Mouse (Mus musculus) stomach, embryonic 16.5 days (tissue): Measurements from ENCODE around the gene Ankrd23. TPM values are rescaled to one million over a fixed set of nuclear protein-coding genes. Genes with fewer than 3 reads are reported as not detected.

Experiments
- ATAC-seq: fragments of 200-750 bp; cut with Nextera tagmentation; 2 replicates; pipeline ENCODE4 v1.8.0; 2017; ENCODE audit warnings: moderate number of reproducible peaks, moderate TSS enrichment; ENCODE audit not compliant: insufficient read depth, low FRiP score
- H3K27ac ChIP-seq: fragments of 300-500 bp; sonication (generic); 2 replicates; pipeline ENCODE4 v1.5.1; 2014; ENCODE audit warnings: low read length
- H3K27me3 ChIP-seq: fragments of 300-500 bp; sonication (generic); 2 replicates; pipeline ENCODE4 v1.6.1; 2014; ENCODE audit warnings: low read length, control low read depth, mixed read lengths; ENCODE audit not compliant: control insufficient read depth, insufficient read depth
- H3K36me3 ChIP-seq: fragments of 300-500 bp; sonication (generic); 2 replicates; pipeline ENCODE4 v1.6.1; 2014; ENCODE audit warnings: low read length; ENCODE audit not compliant: control insufficient read depth, insufficient read depth
- H3K4me1 ChIP-seq: fragments of 300-500 bp; sonication (generic); 2 replicates; pipeline ENCODE4 v1.6.1; 2014; ENCODE audit warnings: low read length, control low read depth, mixed read lengths; ENCODE audit not compliant: control insufficient read depth, insufficient read depth
- H3K4me2 ChIP-seq: fragments of 300-500 bp; sonication (generic); 2 replicates; pipeline ENCODE4 v1.6.1; 2014; ENCODE audit warnings: low read depth, low read length, mixed read lengths
- H3K4me3 ChIP-seq: fragments of 300-500 bp; sonication (generic); replicated peaks from 2 replicates; pipeline ENCODE4 v1.5.1; 2014; ENCODE audit warnings: mild to moderate bottlenecking, low read length
- H3K9ac ChIP-seq: fragments of 300-500 bp; sonication (generic); 2 replicates; pipeline ENCODE4 v1.6.1; 2014; ENCODE audit warnings: low read length
- H3K9me3 ChIP-seq: fragments of 300-500 bp; sonication (generic); replicated peaks from 2 replicates; pipeline ENCODE4 v1.6.1; 2016; ENCODE audit warnings: low read length, control low read depth; ENCODE audit not compliant: control insufficient read depth
- WGBS: fragments of 180-500 bp; shearing (Covaris S2); extraction: QIAGEN DNeasy Blood & Tissue Kit; methylation state at CpG from one replicate; pipeline ENCODE4 v1.1.7; 2014; 5-methylcytosine and 5-hydroxymethylcytosine counted together
- polyA plus RNA-seq: library from polyadenylated mRNA; unstranded; fragments of >200 nt; fragmentation: Nextera tagmentation; extraction: Ambion mirVana; gene quantifications from 2 replicates; pipeline ENCODE4 v1.2.1, GENCODE M21; 2015

Ankrd23 gene
- polyA plus RNA-seq, 1 experiment from 2014 or later, result 21.7 TPM

DNA sequence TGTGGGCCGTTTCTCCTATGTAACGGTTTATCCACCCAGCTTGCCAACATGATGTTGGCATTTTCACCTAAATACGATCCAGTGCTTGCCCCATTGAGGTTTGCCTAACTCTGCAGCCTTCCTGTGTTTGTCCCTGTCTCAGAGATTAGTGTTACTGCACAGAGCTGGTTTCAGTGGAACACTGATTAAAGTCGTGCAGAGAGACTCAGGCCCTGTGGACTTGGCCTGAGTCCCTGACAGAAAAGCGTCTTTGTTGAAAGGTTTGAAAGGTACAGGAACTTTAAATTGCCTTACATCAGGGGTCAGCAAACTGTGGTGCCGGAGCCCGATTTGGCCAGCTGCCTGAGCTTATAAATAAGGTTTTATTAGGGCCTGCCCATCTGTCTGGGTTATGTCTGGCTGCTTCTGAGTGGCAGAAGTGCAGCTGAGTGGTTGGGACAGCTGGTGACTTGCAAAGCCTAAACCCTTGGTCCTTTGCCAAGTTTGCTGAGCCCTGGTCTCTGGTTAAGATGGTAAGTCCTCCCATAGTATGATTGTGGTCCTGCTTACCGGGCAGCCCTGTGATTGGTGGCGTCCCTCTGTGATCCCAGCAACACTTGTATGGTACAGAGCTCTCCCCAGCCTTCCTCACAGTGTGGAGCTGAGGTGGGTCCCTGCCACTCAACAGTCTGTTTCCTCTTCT, 13.2 kb downstream of the Ankrd23 start:
- WGBS, result 53% methylated on average over 9 of the region's 9 CpGs
- Histone ChIP-seq H3K27ac (peak overlapping the region; percentile 54), H3K4me2 (no peak overlapping the region), H3K9ac (no peak overlapping the region), H3K36me3 (peaks cover 25% of the 10 kb centered on the region), H3K4me3 (no peak overlapping the region), H3K27me3 (no peaks in the 10 kb centered on the region), H3K9me3 (no peaks in the 10 kb centered on the region), H3K4me1 (peaks cover 5% of the 10 kb centered on the region; the same call in 1 of the 2 replicates)
- ATAC-seq, result peak; percentile 42; the same call in 1 of the 2 replicates

DNA sequence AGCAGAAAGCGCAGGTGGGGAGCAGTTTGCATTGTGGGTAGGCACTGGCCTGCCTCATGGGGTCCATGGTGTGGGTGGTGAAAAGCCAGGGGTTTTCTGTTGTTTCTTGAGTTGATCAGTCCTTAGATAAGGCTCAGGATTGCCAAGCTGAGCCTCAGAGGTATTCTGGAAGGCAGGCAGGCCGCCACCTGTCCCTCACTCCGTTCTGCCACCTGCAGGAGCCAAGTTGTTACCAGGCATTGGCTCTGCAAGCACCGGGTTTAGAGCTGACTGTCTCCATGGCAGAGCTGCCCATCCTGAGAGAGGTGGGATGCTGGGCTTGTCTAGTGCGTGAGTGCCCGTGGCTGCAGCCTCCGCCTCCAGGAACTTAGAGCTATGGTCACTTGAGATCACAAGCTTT, 14.5 kb downstream of the Ankrd23 start:
- ATAC-seq, result no peak
- no peak overlapping the region for H3K4me3 ChIP-seq
- peaks cover 25% of the 10 kb centered on the region for H3K36me3 ChIP-seq
- 89% methylated on average over 7 of the region's 7 CpGs for WGBS
- H3K9me3 ChIP-seq, result no peaks in the 10 kb centered on the region
- H3K4me2 ChIP-seq, result no peak overlapping the region
- H3K27ac ChIP-seq, result no peak overlapping the region
- no peaks in the 10 kb centered on the region for H3K27me3 ChIP-seq
- no peak overlapping the region for H3K9ac ChIP-seq
- H3K4me1 ChIP-seq, result peaks cover 5% of the 10 kb centered on the region; the same call in 1 of the 2 replicates

DNA sequence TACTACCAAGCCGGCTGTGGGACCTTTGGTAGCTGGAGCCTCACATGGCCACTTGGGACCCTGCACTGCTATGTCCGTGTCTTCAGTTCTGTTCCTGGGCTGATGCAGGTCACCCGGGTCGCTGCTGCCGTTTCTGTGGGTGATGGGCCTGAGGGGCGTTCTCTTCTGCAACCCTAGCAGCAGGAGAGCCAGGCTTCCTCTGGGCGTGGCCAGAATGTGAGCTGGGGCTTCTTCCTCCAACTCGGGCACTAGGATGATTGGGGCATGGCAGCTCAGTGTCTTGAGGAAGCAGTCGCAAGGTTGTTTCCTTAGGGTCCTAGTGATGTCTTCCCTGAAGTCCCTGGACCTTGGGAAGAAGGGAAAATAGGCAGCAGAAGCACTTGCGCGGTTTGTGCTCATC, 17.1 kb downstream of the Ankrd23 start:
- Histone ChIP-seq H3K4me3 (no peak overlapping the region), H3K36me3 (peaks cover 19% of the 10 kb centered on the region), H3K9ac (no peak overlapping the region), H3K27ac (no peak overlapping the region), H3K9me3 (no peaks in the 10 kb centered on the region), H3K27me3 (no peaks in the 10 kb centered on the region), H3K4me1 (peaks cover 11% of the 10 kb centered on the region), H3K4me2 (no peak overlapping the region)
- no peak for ATAC-seq
- WGBS, result 68% methylated on average over 11 of the region's 11 CpGs

DNA sequence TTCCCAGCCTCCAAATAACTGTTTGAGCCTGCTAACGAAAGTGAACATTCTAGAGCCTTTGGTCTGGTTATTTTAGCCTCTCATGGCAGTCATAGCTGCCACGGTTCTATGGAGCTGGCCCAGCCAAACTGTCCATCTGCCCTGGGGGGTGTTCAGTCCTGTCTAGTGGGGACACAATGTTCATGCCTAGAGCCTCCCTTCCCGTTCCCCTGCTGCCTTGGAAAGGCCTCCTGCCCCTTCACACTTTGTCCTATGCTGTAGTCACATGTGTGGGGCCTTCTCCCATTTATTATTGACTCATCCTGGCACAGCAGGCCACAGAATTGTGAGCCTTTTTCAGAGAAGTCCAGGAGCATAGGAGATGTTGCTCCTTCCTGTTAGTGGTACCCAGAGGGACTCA, 18.4 kb downstream of the Ankrd23 start:
- Histone ChIP-seq H3K9me3 (no peaks in the 10 kb centered on the region), H3K4me1 (peaks cover 20% of the 10 kb centered on the region), H3K4me2 (no peak overlapping the region), H3K36me3 (peaks cover 19% of the 10 kb centered on the region), H3K27ac (no peak overlapping the region), H3K27me3 (no peaks in the 10 kb centered on the region), H3K9ac (no peak overlapping the region), H3K4me3 (no peak overlapping the region)
- WGBS, result 74% methylated on average over 3 of the region's 3 CpGs
- ATAC-seq, result no peak

DNA sequence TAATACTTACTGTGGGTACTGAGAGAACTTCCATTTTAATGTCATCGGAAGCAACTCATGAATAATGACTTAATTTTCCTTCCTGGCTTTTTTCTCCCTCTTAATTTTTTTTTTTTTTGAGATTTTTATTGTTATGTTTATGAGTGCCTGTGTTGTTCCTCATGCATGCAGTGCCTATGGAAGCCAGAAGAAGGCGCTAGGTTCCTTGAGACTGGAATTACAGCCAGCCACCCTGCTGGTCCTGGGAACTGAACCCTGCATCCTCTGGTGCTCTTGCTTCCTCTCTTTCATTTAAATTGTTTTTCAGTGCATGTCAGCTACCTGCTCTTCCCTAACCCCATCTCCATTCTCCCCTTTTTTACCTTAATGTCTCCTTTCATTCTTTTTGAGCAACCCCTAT, 23.0 kb downstream of the Ankrd23 start:
- 53% methylated on average over 2 of the region's 2 CpGs for WGBS
- no peak for ATAC-seq
- H3K4me2 ChIP-seq, result peak overlapping the region; percentile 98
- no peak overlapping the region for H3K9ac ChIP-seq
- H3K27me3 ChIP-seq, result no peaks in the 10 kb centered on the region
- no peak overlapping the region for H3K27ac ChIP-seq
- no peaks in the 10 kb centered on the region for H3K9me3 ChIP-seq
- no peaks in the 10 kb centered on the region for H3K36me3 ChIP-seq
- H3K4me1 ChIP-seq, result peaks cover 19% of the 10 kb centered on the region
- H3K4me3 ChIP-seq, result peak overlapping the region; percentile 95

DNA sequence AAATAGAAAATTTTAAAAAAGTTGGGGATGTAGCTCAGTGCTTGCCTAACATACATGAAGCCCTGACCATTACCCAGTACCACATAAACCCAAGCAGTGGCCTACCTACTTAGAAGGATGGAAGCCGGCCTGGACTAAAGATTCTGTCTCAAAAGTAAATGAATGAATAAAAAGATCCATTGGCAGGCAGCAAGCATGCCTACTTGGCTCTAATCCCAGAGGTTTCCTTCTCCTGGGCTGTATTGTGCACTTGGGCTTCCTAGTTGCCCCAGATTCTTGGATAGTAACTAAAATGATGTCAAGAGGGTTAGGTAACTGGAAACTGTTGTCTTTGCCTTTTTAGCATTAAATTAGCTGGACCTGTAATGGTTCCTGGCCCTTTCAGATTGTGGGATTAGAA, 23.4 kb downstream of the Ankrd23 start:
- no peak overlapping the region for H3K27ac ChIP-seq
- no peak for ATAC-seq

DNA sequence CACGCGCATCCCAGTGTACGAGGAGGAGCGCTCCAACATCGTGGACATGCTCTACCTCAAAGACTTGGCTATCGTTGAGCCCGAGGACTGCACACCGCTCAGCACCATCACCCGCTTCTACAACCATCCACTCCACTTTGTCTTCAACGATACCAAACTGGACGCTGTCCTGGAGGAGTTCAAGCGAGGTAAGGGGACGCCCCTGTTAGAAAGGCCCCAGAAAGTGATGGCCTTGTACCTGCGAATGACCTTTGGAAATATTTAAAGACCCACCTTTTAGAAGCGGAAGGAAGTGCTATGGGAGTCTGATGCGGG, 23.8 kb downstream of the Ankrd23 start:
- H3K27ac ChIP-seq, result peak overlapping the region; percentile 99; the same call in 1 of the 2 replicates

More for the DNA sequence above, 23.4 kb downstream of the Ankrd23 start:
- no peaks in the 10 kb centered on the region for H3K27me3 ChIP-seq
- H3K9me3 ChIP-seq, result no peaks in the 10 kb centered on the region
- peak overlapping the region; percentile 98 for H3K4me2 ChIP-seq
- H3K9ac ChIP-seq, result peak overlapping the region; percentile 90
- H3K4me3 ChIP-seq, result peak overlapping the region; percentile 95
- peaks cover 19% of the 10 kb centered on the region for H3K4me1 ChIP-seq
- 5% methylated on average over 1 of the region's 1 CpGs for WGBS
- H3K36me3 ChIP-seq, result no peaks in the 10 kb centered on the region

DNA sequence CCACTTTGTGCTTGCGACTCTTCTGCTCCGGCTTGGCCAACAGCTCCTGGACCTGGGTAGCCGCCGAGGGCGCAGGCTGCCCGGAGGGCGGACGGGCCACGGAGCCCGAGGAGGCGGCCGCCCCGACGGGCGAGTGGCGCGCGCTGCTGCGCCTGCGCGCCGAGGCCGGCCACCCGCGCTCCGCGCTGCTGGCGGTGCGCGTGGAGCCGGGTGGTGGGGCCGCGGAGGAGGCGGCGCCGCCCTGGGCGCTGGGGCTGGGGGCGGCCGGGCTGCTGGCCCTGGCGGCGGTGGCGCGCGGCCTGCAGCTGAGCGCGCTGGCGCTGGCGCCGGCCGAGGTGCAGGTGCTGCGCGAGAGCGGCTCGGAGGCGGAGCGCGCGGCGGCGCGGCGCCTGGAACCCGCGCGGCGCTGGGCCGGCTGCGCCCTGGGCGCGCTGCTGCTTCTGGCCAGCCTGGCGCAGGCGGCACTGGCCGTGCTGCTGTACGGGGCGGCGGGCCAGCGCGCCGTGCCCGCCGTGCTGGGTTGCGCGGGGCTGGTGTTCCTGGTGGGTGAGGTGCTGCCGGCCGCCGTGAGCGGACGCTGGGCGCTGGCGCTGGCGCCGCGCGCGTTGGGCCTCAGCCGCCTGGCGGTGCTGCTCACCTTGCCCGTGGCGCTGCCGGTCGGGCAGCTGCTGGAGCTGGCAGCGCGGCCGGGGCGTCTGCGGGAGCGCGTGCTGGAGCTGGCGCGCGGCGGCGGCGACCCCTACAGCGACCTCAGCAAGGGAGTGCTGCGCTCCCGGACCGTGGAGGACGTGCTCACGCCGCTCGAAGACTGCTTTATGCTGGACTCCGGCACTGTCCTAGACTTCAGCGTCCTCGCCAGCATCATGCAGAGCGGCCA, 24.4 kb downstream of the Ankrd23 start:
- H3K9me3 ChIP-seq, result no peaks in the 10 kb centered on the region
- peak overlapping the region; percentile 98 for H3K4me2 ChIP-seq
- H3K36me3 ChIP-seq, result no peaks in the 10 kb centered on the region; the same call in 1 of the 2 replicates
- ATAC-seq, result peak; percentile 61
- H3K27ac ChIP-seq, result peak overlapping the region; percentile 99
- peak overlapping the region; percentile 95 for H3K4me3 ChIP-seq
- H3K4me1 ChIP-seq, result peaks cover 19% of the 10 kb centered on the region
- no peaks in the 10 kb centered on the region for H3K27me3 ChIP-seq
- under 1% methylated on average over 101 of the region's 126 CpGs for WGBS
- peak overlapping the region; percentile 90 for H3K9ac ChIP-seq

More for the DNA sequence above, 23.8 kb downstream of the Ankrd23 start:
- Histone ChIP-seq H3K36me3 (no peaks in the 10 kb centered on the region), H3K9me3 (no peaks in the 10 kb centered on the region), H3K4me1 (peaks cover 19% of the 10 kb centered on the region), H3K4me2 (peak overlapping the region; percentile 98), H3K9ac (peak overlapping the region; percentile 90), H3K27me3 (no peaks in the 10 kb centered on the region), H3K4me3 (peak overlapping the region; percentile 95)
- no peak for ATAC-seq
- 2% methylated on average over 16 of the region's 16 CpGs for WGBS
